Mouse (Mus musculus) olfactory bulb, adult 2 months (tissue): ENCODE results near the gene Gp9. TPM values are rescaled to one million over a fixed set of nuclear protein-coding genes. Genes with fewer than 3 reads are reported as not detected.

ENCODE experiments used
- H3K27ac ChIP-seq: fragments of 200-500 bp; 2 replicates; pipeline ENCODE4 v1.5.1; 2012; ENCODE audit warnings: low read depth, low read length; ENCODE audit not compliant: insufficient read depth
- H3K4me1 ChIP-seq: fragments of 200-500 bp; 2 replicates; pipeline ENCODE4 v1.6.1; 2012; ENCODE audit warnings: low read length; ENCODE audit not compliant: control insufficient read depth, insufficient read depth
- H3K4me3 ChIP-seq: fragments of 200-500 bp; 2 replicates; pipeline ENCODE4 v1.5.1; 2012; ENCODE audit warnings: mild to moderate bottlenecking, low read depth, low read length, moderate library complexity; ENCODE audit not compliant: insufficient read depth
- CTCF ChIP-seq: fragments of 200-500 bp; IDR thresholded peaks from 2 replicates; pipeline ENCODE4 v1.5.1; 2012; ENCODE audit warnings: low read depth, mild to moderate bottlenecking, low read length, moderate library complexity; ENCODE audit not compliant: insufficient read depth
- POLR2A ChIP-seq: fragments of 200-500 bp; IDR thresholded peaks from 2 replicates; pipeline ENCODE4 v1.6.1; 2012; ENCODE audit warnings: mild to moderate bottlenecking, low read depth, low read length, moderate library complexity; ENCODE audit not compliant: insufficient read depth
- WGBS: fragments of 180-500 bp; shearing (Covaris S2); methylation state at CpG from one replicate; pipeline ENCODE4 v1.1.7; 2018; 5-methylcytosine and 5-hydroxymethylcytosine counted together
- polyA plus RNA-seq: library from polyadenylated mRNA; stranded (reverse); fragments of >200 nt; gene quantifications from 2 replicates; pipeline ENCODE4 v1.2.4, GENCODE M21; 2012; ENCODE audit warnings: low replicate concordance; ENCODE audit not compliant: missing spikeins, insufficient read depth, insufficient read length

Gene Gp9
- polyA plus RNA-seq, 1 experiment = not detected

DNA sequence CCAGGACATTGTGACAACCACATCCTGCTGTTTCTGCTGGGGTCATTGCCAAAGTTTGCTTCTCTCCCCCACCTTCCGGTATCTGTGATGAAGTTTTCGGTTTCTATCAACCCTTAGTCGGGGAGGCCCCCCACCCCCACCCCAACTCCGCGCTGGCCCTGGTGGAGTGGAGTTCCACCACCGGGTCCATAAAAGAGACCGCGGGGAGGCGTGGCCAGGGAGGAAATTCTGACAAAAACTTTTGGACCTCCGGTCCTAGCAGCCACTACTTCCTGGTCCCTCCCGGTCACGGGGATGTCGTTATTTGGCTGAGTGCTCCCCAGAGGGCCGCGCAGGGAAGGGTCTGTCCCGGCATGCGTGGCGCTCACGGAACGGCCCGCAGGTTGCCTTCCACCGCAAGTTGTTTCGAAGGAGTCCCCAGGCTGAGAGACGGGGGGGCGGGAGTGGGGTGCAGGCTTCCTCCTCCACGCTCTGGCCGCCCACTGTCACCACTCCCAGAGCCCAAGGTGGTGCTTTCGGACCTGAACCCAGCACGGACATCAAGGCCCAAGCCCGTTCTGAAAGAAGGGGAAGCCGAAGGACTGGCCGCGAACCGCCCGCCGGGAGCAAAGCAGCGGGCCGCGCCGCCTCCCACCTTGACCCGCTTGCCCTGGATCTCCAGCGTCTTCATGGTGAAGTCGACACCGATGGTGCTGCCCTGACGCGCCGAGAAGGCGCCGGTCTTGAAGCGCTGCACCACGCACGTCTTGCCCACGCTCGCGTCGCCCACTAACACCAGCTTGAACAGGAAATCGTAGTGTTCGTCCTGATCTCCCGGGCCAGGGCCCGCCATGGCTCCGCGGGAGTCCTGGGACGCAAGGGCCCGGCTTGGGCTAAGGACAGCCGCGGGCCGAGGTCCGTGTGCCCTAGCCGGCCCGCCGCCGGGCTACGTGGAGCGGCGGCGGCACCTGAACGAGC is 33.1 kb downstream of the Gp9 start:
- peak overlapping the region; percentile 77 for H3K4me3 ChIP-seq
- under 1% methylated on average over 76 of the region's 77 CpGs for WGBS
- peak overlapping the region; percentile 44; the same call in 1 of the 2 replicates for H3K27ac ChIP-seq
- TF ChIP-seq CTCF (no peak), POLR2A (no peak)
- peaks cover 19% of the 10 kb centered on the region for H3K4me1 ChIP-seq

DNA sequence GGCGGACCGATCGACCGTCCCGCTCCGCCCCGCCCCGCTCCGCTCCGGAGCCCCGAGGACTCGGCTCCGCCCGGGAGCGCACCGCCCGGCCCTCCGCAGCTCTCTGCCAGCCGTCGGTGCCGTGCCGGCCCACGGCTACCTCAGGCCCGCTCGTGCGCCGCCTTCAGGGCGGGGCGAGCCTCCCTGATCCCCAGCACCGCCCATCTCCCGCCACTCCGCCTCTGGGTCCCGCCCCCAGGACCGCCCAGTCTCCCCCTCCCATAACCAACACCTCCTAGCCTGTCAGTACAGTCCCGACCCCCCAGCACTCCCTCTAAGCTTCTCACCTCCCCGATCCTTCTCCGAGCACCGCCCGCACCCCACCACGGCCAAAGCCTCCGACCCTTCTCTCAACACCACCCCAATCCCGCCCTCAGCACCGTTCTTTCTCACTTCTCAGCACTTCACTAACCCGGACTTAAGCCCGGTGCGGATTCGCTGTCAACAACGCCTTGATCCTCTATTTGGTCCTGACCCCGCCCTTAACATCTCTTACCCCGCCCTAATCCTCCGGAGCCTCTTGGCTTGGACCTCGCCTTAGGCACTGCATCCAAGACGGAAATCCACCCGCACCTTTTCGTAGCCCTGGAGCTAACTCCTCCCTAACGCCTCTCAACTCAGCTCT is 33.9 kb downstream of the Gp9 start, which contains the start of gene Rab43:
Rab43 (minus strand) TSS at position 490 of the 664 bp plus-strand sequence.
- H3K4me1 ChIP-seq = peaks cover 19% of the 10 kb centered on the region
- WGBS = 1% methylated on average over 55 of the region's 56 CpGs
- H3K4me3 ChIP-seq = peak within 1 kb of the TSS; percentile 77
- H3K27ac ChIP-seq = peak within 1 kb of the TSS; percentile 44; the same call in 1 of the 2 replicates
- TF ChIP-seq POLR2A (peak; percentile 81), CTCF (no peak)

DNA sequence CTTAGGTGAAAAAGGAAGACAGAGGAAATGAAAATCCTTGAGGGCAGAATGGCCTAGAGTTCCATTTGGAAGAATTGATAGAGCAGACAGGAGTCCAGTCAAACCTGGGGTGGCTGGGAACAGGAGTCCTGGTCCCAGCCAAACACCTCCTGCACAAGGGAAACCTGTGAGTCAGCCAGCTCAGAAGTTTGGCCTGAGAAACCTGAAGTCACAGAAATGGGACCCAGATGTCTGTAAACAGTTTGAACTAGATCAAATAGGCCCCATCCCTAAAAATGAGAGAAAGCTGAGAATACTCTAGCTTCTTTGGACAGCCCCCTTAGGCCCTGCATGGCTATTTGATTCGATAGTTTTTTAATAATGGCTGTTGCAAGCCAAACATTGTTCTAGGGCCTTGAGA is 34.8 kb downstream of the Gp9 start:
- 86% methylated on average over 1 of the region's 1 CpGs for WGBS
- Histone ChIP-seq H3K4me3 (no peak overlapping the region), H3K27ac (0 out of 2 replicates have a peak overlapping the region, but pooled peaks have one; percentile 22), H3K4me1 (peaks cover 19% of the 10 kb centered on the region)
- TF ChIP-seq POLR2A (no peak), CTCF (no peak)

DNA sequence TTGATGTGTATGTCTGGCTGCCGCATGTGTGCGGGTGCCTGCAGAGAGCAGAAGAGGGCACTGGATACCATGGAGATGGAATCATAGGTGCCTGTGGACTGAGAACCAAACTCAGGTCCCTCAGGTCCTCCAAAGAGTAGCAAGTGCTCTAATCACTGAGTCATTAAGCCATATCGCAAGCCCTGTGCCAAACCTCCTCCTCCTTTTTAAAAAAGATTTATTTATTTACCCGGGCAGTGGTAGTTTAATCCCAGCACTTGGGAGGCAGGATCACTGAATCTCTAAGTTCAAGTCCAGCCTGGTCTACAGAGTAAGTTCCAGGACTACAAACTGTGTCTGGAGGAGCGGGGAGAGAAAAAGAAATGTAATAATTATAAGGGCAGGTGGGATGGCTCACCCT is 36.6 kb downstream of the Gp9 start:
- Histone ChIP-seq H3K4me3 (no peak overlapping the region), H3K27ac (no peak overlapping the region), H3K4me1 (peaks cover 16% of the 10 kb centered on the region)
- WGBS = 89% methylated on average over 5 of the region's 5 CpGs
- TF ChIP-seq CTCF (no peak), POLR2A (no peak)

DNA sequence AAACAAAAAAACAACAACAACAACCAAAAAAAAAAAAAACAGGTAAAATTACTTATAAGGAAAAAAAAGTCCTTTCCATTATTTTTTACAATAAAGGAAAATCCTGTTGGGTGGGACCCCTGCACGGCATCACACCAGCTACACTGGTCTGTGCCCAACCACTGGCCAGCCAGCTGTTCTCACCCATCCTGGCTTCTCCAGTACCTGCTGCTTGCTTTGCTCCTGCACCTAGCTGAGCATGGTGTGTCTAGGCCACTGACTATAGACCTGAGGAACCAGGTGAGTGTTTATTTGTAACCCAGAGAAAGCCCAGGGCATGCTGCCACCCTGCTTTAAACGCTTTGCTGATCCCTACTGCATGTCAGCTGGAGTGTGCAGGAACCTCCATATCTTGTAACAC is 42.5 kb downstream of the Gp9 start:
- 94% methylated on average over 2 of the region's 2 CpGs for WGBS
- no peak overlapping the region for H3K4me3 ChIP-seq
- no peak for TF ChIP-seq CTCF
- no peak for TF ChIP-seq POLR2A

More for the DNA sequence above, 42.5 kb downstream of the Gp9 start:
- Histone ChIP-seq H3K4me1 (no peaks in the 10 kb centered on the region), H3K27ac (no peak overlapping the region)

Other genes starting within 250 kb of the Gp9 start
- not detected in 2 replicates for gene Arhgap25, start 244.8 kb upstream of the Gp9 start, polyA plus RNA-seq
- not detected in 2 replicates for gene Prokr1, start 187.3 kb upstream of the Gp9 start, polyA plus RNA-seq
- gene Aplf, start 105.9 kb upstream of the Gp9 start, polyA plus RNA-seq = not detected in 2 replicates
- not detected in 2 replicates for gene Efcc1, start 47.2 kb upstream of the Gp9 start, polyA plus RNA-seq
- not detected in 2 replicates for gene Rab43, start 34.1 kb downstream of the Gp9 start, polyA plus RNA-seq
- gene Gm45140, start 57.7 kb downstream of the Gp9 start, polyA plus RNA-seq = not detected in 2 replicates
- gene Isy1, start 60.7 kb downstream of the Gp9 start, polyA plus RNA-seq = 368 TPM in 1 of 2 replicates, not detected in the other
- 294 and 693 TPM in 2 replicates for gene Cnbp, start 73.0 kb downstream of the Gp9 start, polyA plus RNA-seq
- gene Copg1, start 109.7 kb downstream of the Gp9 start, polyA plus RNA-seq = 490 TPM in 1 of 2 replicates, not detected in the other
- not detected in 2 replicates for gene Hmces, start 135.9 kb downstream of the Gp9 start, polyA plus RNA-seq
- not detected in 2 replicates for gene H1fx, start 203.6 kb downstream of the Gp9 start, polyA plus RNA-seq